Mouse (Mus musculus) forebrain, embryonic 15.5 days (tissue): ENCODE data around the gene Slc2a10. TPM values are rescaled to one million over a fixed set of nuclear protein-coding genes. Genes with fewer than 3 reads are reported as not detected.

Experiments used
- ATAC-seq: fragments of 200-750 bp; cut with Nextera tagmentation; replicated peaks from 2 replicates; pipeline ENCODE4 v1.8.0; 2017; ENCODE audit warnings: mild to moderate bottlenecking, moderate TSS enrichment, moderate library complexity
- H3K27ac ChIP-seq: fragments of 300-500 bp; sonication (generic); replicated peaks from 2 replicates; pipeline ENCODE4 v1.5.1; 2015; ENCODE audit warnings: mild to moderate bottlenecking, inconsistent platforms
- H3K27me3 ChIP-seq: fragments of 300-500 bp; sonication (generic); 2 replicates; pipeline ENCODE4 v1.6.1; 2015; ENCODE audit warnings: inconsistent platforms
- H3K36me3 ChIP-seq: fragments of 300-500 bp; sonication (generic); 2 replicates; pipeline ENCODE4 v1.6.1; 2015; ENCODE audit warnings: mild to moderate bottlenecking, inconsistent platforms
- H3K4me1 ChIP-seq: fragments of 300-500 bp; sonication (generic); 2 replicates; pipeline ENCODE4 v1.6.1; 2015; ENCODE audit warnings: inconsistent platforms
- H3K4me2 ChIP-seq: fragments of 300-500 bp; sonication (generic); replicated peaks from 2 replicates; pipeline ENCODE4 v1.6.1; 2015; ENCODE audit warnings: mild to moderate bottlenecking, inconsistent platforms
- H3K4me3 ChIP-seq: fragments of 300-500 bp; sonication (generic); 2 replicates; pipeline ENCODE4 v1.5.1; 2015; ENCODE audit warnings: mild to moderate bottlenecking, inconsistent platforms
- H3K9ac ChIP-seq: fragments of 300-500 bp; sonication (generic); replicated peaks from 2 replicates; pipeline ENCODE4 v1.6.1; 2015; ENCODE audit warnings: mild to moderate bottlenecking, inconsistent platforms
- H3K9me3 ChIP-seq: fragments of 300-500 bp; sonication (generic); 2 replicates; pipeline ENCODE4 v1.6.1; 2016; ENCODE audit warnings: inconsistent platforms
- WGBS: fragments of 180-500 bp; shearing (Covaris S2); methylation state at CpG from one replicate; pipeline ENCODE4 v1.1.7; 2015; ENCODE audit warnings: mixed read lengths; 5-methylcytosine and 5-hydroxymethylcytosine counted together
- polyA plus RNA-seq: library from polyadenylated mRNA; unstranded; fragments of >200 nt; fragmentation: Nextera tagmentation; extraction: Ambion mirVana; gene quantifications from 2 replicates; pipeline ENCODE4 v1.2.1, GENCODE M21; 2015

The Slc2a10 gene
- polyA plus RNA-seq, 1 experiment from 2014 or later = 2.6 TPM

- WGBS = 49% methylated on average over 3 of the region's 3 CpGs
- H3K27ac ChIP-seq = 0 out of 2 replicates have a peak overlapping the region, but pooled peaks have one; percentile 17
- H3K4me3 ChIP-seq = no peak overlapping the region
- peaks cover 20% of the 10 kb centered on the region for H3K36me3 ChIP-seq
- no peaks in the 10 kb centered on the region for H3K27me3 ChIP-seq
- no peaks in the 10 kb centered on the region for H3K9me3 ChIP-seq
- H3K4me1 ChIP-seq = peaks cover 16% of the 10 kb centered on the region
- no peak overlapping the region for H3K9ac ChIP-seq
- ATAC-seq = no peak
- no peak overlapping the region for H3K4me2 ChIP-seq
Measured at GRCm38 (mm10) chr2:165485826-165486225, 17.8 kb upstream of the Slc2a10 start.

GRCm38 (mm10) chr2:165486401-165486800 lies 17.2 kb upstream of the Slc2a10 start:
- peak; percentile 17; the same call in 1 of the 2 replicates for ATAC-seq
- 59% methylated on average over 5 of the region's 5 CpGs for WGBS
- Histone ChIP-seq H3K9me3 (no peaks in the 10 kb centered on the region), H3K9ac (no peak overlapping the region), H3K27ac (0 out of 2 replicates have a peak overlapping the region, but pooled peaks have one; percentile 17), H3K36me3 (peaks cover 20% of the 10 kb centered on the region), H3K4me2 (no peak overlapping the region), H3K4me3 (no peak overlapping the region), H3K27me3 (no peaks in the 10 kb centered on the region), H3K4me1 (peaks cover 16% of the 10 kb centered on the region)

GRCm38 (mm10) chr2:165486881-165487535 lies 16.6 kb upstream of the Slc2a10 start:
- 27% methylated on average over 8 of the region's 8 CpGs for WGBS
- H3K9me3 ChIP-seq = no peaks in the 10 kb centered on the region
- ATAC-seq = peak; percentile 27; the same call in 1 of the 2 replicates
- no peak overlapping the region for H3K9ac ChIP-seq
- peaks cover 20% of the 10 kb centered on the region for H3K36me3 ChIP-seq
- H3K4me3 ChIP-seq = no peak overlapping the region
- peaks cover 18% of the 10 kb centered on the region for H3K4me1 ChIP-seq
- no peaks in the 10 kb centered on the region for H3K27me3 ChIP-seq
- H3K4me2 ChIP-seq = no peak overlapping the region
- no peak overlapping the region for H3K27ac ChIP-seq

- Histone ChIP-seq H3K36me3 (peaks cover 20% of the 10 kb centered on the region), H3K4me3 (peak within 1 kb of the TSS; percentile 72), H3K9ac (peak within 1 kb of the TSS; percentile 78), H3K4me2 (peak within 1 kb of the TSS; percentile 74), H3K9me3 (no peaks in the 10 kb centered on the region), H3K27me3 (no peaks in the 10 kb centered on the region), H3K27ac (peak within 1 kb of the TSS; percentile 75), H3K4me1 (peaks cover 18% of the 10 kb centered on the region)
- WGBS = under 1% methylated on average over 76 of the region's 84 CpGs
- ATAC-seq = peak; percentile 90
Measured at GRCm38 (mm10) chr2:165492648-165493553, 10.7 kb upstream of the Slc2a10 start, which contains the start of gene Trp53rka. Trp53rka (minus strand) TSS chr2:165493324.

- WGBS = 3% methylated on average over 17 of the region's 17 CpGs
- H3K4me1 ChIP-seq = peaks cover 18% of the 10 kb centered on the region
- H3K9ac ChIP-seq = peak overlapping the region; percentile 78
- H3K36me3 ChIP-seq = peaks cover 19% of the 10 kb centered on the region
- H3K4me3 ChIP-seq = peak overlapping the region; percentile 72
- peak overlapping the region; percentile 75 for H3K27ac ChIP-seq
- peak; percentile 57 for ATAC-seq
- no peaks in the 10 kb centered on the region for H3K27me3 ChIP-seq
- H3K9me3 ChIP-seq = no peaks in the 10 kb centered on the region
- H3K4me2 ChIP-seq = peak overlapping the region; percentile 74
Measured at GRCm38 (mm10) chr2:165493587-165494210, 9.9 kb upstream of the Slc2a10 start.

GRCm38 (mm10) chr2:165494495-165494894 lies 9.1 kb upstream of the Slc2a10 start:
- H3K27me3 ChIP-seq = no peaks in the 10 kb centered on the region
- ATAC-seq = no peak
- H3K9me3 ChIP-seq = no peaks in the 10 kb centered on the region
- H3K36me3 ChIP-seq = peaks cover 13% of the 10 kb centered on the region
- 41% methylated on average over 2 of the region's 2 CpGs for WGBS
- H3K4me1 ChIP-seq = peaks cover 18% of the 10 kb centered on the region
- H3K27ac ChIP-seq = peak overlapping the region; percentile 75
- H3K9ac ChIP-seq = no peak overlapping the region
- no peak overlapping the region for H3K4me2 ChIP-seq
- H3K4me3 ChIP-seq = no peak overlapping the region

- Histone ChIP-seq H3K4me3 (no peak overlapping the region), H3K9me3 (no peaks in the 10 kb centered on the region), H3K9ac (no peak overlapping the region), H3K4me2 (no peak overlapping the region), H3K27ac (no peak overlapping the region), H3K4me1 (peaks cover 18% of the 10 kb centered on the region), H3K36me3 (no peaks in the 10 kb centered on the region), H3K27me3 (no peaks in the 10 kb centered on the region)
- no peak for ATAC-seq
Measured at GRCm38 (mm10) chr2:165496251-165496650, 7.3 kb upstream of the Slc2a10 start.

GRCm38 (mm10) chr2:165497706-165498275 lies 5.8 kb upstream of the Slc2a10 start:
- 83% methylated on average over 2 of the region's 2 CpGs for WGBS
- H3K36me3 ChIP-seq = no peaks in the 10 kb centered on the region

GRCm38 (mm10) chr2:165498816-165499215 lies 4.8 kb upstream of the Slc2a10 start:
- Histone ChIP-seq H3K36me3 (no peaks in the 10 kb centered on the region), H3K4me3 (no peak overlapping the region), H3K4me1 (peaks cover 14% of the 10 kb centered on the region), H3K9me3 (no peaks in the 10 kb centered on the region), H3K27ac (no peak overlapping the region), H3K9ac (no peak overlapping the region), H3K4me2 (no peak overlapping the region), H3K27me3 (no peaks in the 10 kb centered on the region)
- 75% methylated on average over 6 of the region's 6 CpGs for WGBS
- no peak for ATAC-seq

More at GRCm38 (mm10) chr2:165497706-165498275, 5.8 kb upstream of the Slc2a10 start:
- Histone ChIP-seq H3K9ac (no peak overlapping the region), H3K9me3 (no peaks in the 10 kb centered on the region), H3K4me3 (no peak overlapping the region), H3K4me2 (no peak overlapping the region), H3K27ac (no peak overlapping the region), H3K4me1 (peaks cover 10% of the 10 kb centered on the region), H3K27me3 (no peaks in the 10 kb centered on the region)
- ATAC-seq = no peak

- Histone ChIP-seq H3K27ac (no peak overlapping the region), H3K4me2 (no peak overlapping the region), H3K36me3 (no peaks in the 10 kb centered on the region), H3K4me1 (peaks cover 13% of the 10 kb centered on the region), H3K4me3 (no peak overlapping the region), H3K9me3 (no peaks in the 10 kb centered on the region), H3K27me3 (no peaks in the 10 kb centered on the region), H3K9ac (no peak overlapping the region)
- ATAC-seq = no peak
- 82% methylated on average over 9 of the region's 9 CpGs for WGBS
Measured at GRCm38 (mm10) chr2:165509686-165510085, 6.1 kb downstream of the Slc2a10 start.

- H3K9me3 ChIP-seq = no peaks in the 10 kb centered on the region
- H3K36me3 ChIP-seq = no peaks in the 10 kb centered on the region
- H3K4me2 ChIP-seq = no peak overlapping the region
- H3K4me1 ChIP-seq = peaks cover 13% of the 10 kb centered on the region
- no peak overlapping the region for H3K9ac ChIP-seq
- H3K4me3 ChIP-seq = no peak overlapping the region
- ATAC-seq = no peak
- no peak overlapping the region for H3K27ac ChIP-seq
- H3K27me3 ChIP-seq = no peaks in the 10 kb centered on the region
- 29% methylated on average over 5 of the region's 5 CpGs for WGBS
Measured at GRCm38 (mm10) chr2:165510466-165510865, 6.9 kb downstream of the Slc2a10 start.
